In genomic region chr8:70598283-70598682, GRCm38 (mm10) we compare ENCODE assay signal across 9 mouse cellular contexts. TPM values are rescaled to one million over a fixed set of nuclear protein-coding genes. Genes with fewer than 3 reads are reported as not detected.
DNase-seq lines count a peak whose midpoint lies in the region; ATAC-seq lines count a peak whose summit lies in the region.
"Had no signal": no experiment of that assay in that cellular context is flagged by ENCODE, and none has a peak within 500 bp of the region (broad histone marks: within the 10 kb centered on the region; RNA-seq: fewer than 3 reads in every experiment).

No protein-coding gene starts in this region.

- no peaks in the 10 kb centered on the region for H3K9me3 ChIP-seq in intestine, embryonic 14.5 days (ENCODE audit: control insufficient read depth, low read length)

- peak; percentile 75 for DNase-seq in R1 (ENCODE audit: low read depth, low spot score)
- peak; percentile 89 for DNase-seq in cerebellum, postnatal 14 days
- peak; percentile 71 for DNase-seq in gastrocnemius, adult 18-20 months (ENCODE audit: low spot score)
- peak; percentile 89 for DNase-seq in intestine, embryonic 14.5 days (ENCODE audit: low spot score)
- DNase-seq in left cerebral cortex, postnatal 25 days (ENCODE audit: low spot score in 2 of 2), result peak; percentile 87 to 88
- peak; percentile 78 for DNase-seq in mesoderm, embryonic 11.5 days (ENCODE audit: low read depth, low spot score)
- peak; percentile 82 for DNase-seq in right cerebral cortex, postnatal 4 days

- ATAC-seq in intestine, embryonic 14.5 days (replicated peaks; ENCODE audit: low FRiP score, low TSS enrichment, low read depth), result 0 out of 2 replicates have a peak, but pooled peaks have one; percentile 1
- ATAC-seq in megakaryocyte, adult 5-6 weeks (ENCODE audit: poor library complexity, severe bottlenecking), result no peak

- H3K27ac ChIP-seq in intestine, embryonic 14.5 days (ENCODE audit: low read depth), result peak overlapping the region; percentile 22; the same call in 1 of the 2 replicates

- peaks cover 53% of the 10 kb centered on the region for H3K4me1 ChIP-seq in intestine, embryonic 14.5 days (replicated peaks; ENCODE audit: control insufficient read depth, insufficient read depth, low read length)

- H3K4me2 ChIP-seq in intestine, embryonic 14.5 days (ENCODE audit: low read length), result peak overlapping the region; percentile 67

- peaks cover 21% of the 10 kb centered on the region for H3K36me3 ChIP-seq in intestine, embryonic 14.5 days (ENCODE audit: control insufficient read depth, insufficient read depth, low read length)

- H3K9ac ChIP-seq in intestine, embryonic 14.5 days (ENCODE audit: low read length), result peak overlapping the region; percentile 55

- intact Hi-C loops in left cerebral cortex, postnatal 25 days (cut with DNase I), result no loop called here

- H3K27me3 ChIP-seq in intestine, embryonic 14.5 days (replicated peaks; ENCODE audit: control insufficient read depth, insufficient read depth, low read length), result no peaks in the 10 kb centered on the region
- H3K27me3 ChIP-seq: megakaryocyte, embryonic 14.5 days had no signal

- WGBS in intestine, embryonic 14.5 days, result 2% methylated on average over 29 of the region's 29 CpGs

- H3K4me3 ChIP-seq in intestine, embryonic 14.5 days (ENCODE audit: low read depth, low read length), result peak overlapping the region; percentile 34

RNA-seq across cellular contexts. Expression of gene Isyna1, which starts 4.1 kb away (rescaled TPM):
- 1 to 10 TPM; 2.6 to 3.2 TPM for total RNA-seq in gastrocnemius, adult 18-20 months (2021)
- 86.8 and 106 TPM in 2 replicates for polyA plus RNA-seq in intestine, embryonic 14.5 days (2014; fragmentation: Nextera tagmentation; extraction: Ambion mirVana)
- 10 to 100 TPM; 51.9 to 52.1 TPM for total RNA-seq in left cerebral cortex, postnatal 25 days (2021)
- 11.8 and 11.9 TPM in 2 replicates for total RNA-seq in megakaryocyte, adult 5-6 weeks (2015)
- total RNA-seq in megakaryocyte, adult 5-6 weeks (2017), result 13.9 and 15.7 TPM in 2 replicates

RNA-seq across cellular contexts. Expression of gene Ssbp4, which starts 10.4 kb away (rescaled TPM):
- 10 to 100 TPM; 11.6 to 19.4 TPM for total RNA-seq in gastrocnemius, adult 18-20 months (2021)
- 124 and 125 TPM in 2 replicates for polyA plus RNA-seq in intestine, embryonic 14.5 days (2014; fragmentation: Nextera tagmentation; extraction: Ambion mirVana)
- 100 to 1,000 TPM; 242 to 257 TPM for total RNA-seq in left cerebral cortex, postnatal 25 days (2021)
- 35.7 and 38.2 TPM in 2 replicates for total RNA-seq in megakaryocyte, adult 5-6 weeks (2015)
- 61.3 and 76.1 TPM in 2 replicates for total RNA-seq in megakaryocyte, adult 5-6 weeks (2017)

RNA-seq across cellular contexts. Expression of gene Lrrc25, which starts 17.7 kb away (rescaled TPM):
- under 1 TPM; 0.23 to 0.64 TPM for total RNA-seq in gastrocnemius, adult 18-20 months (2021)
- polyA plus RNA-seq in intestine, embryonic 14.5 days (2014; fragmentation: Nextera tagmentation; extraction: Ambion mirVana), result 1.2 and 2.0 TPM in 2 replicates
- total RNA-seq in left cerebral cortex, postnatal 25 days (2021), result 1 to 10 TPM in 1 of 2 experiments, under 1 TPM in 1; 0.37 to 1.2 TPM
- total RNA-seq in megakaryocyte, adult 5-6 weeks (2015), result 62.2 and 64.6 TPM in 2 replicates
- total RNA-seq in megakaryocyte, adult 5-6 weeks (2017), result 29.3 and 33.8 TPM in 2 replicates

RNA-seq across cellular contexts. Expression of gene Gdf15, which starts 34.0 kb away (rescaled TPM):
- under 1 TPM; 0.16 to 0.21 TPM for total RNA-seq in gastrocnemius, adult 18-20 months (2021)
- polyA plus RNA-seq in intestine, embryonic 14.5 days (2014; fragmentation: Nextera tagmentation; extraction: Ambion mirVana), result 0.55 and 1.1 TPM in 2 replicates
- not detected for total RNA-seq in left cerebral cortex, postnatal 25 days (2021)
- not detected in 2 replicates for total RNA-seq in megakaryocyte, adult 5-6 weeks (2015)
- total RNA-seq in megakaryocyte, adult 5-6 weeks (2017), result not detected in 2 replicates

RNA-seq across cellular contexts. Expression of gene Ell, which starts 59.0 kb away (rescaled TPM):
- 10 to 100 TPM; 12.5 to 21.8 TPM for total RNA-seq in gastrocnemius, adult 18-20 months (2021)
- polyA plus RNA-seq in intestine, embryonic 14.5 days (2014; fragmentation: Nextera tagmentation; extraction: Ambion mirVana), result 16.6 and 18.5 TPM in 2 replicates
- 10 to 100 TPM; 15.1 to 17.7 TPM for total RNA-seq in left cerebral cortex, postnatal 25 days (2021)
- total RNA-seq in megakaryocyte, adult 5-6 weeks (2015), result 9.3 and 12.5 TPM in 2 replicates
- 11.1 and 11.9 TPM in 2 replicates for total RNA-seq in megakaryocyte, adult 5-6 weeks (2017)

Comparison
In these comparisons a context has a peak if more than half of its experiments do, and no peak if none do; other contexts are left out.
1. RNA of gene Lrrc25, which starts 17.7 kb away (total RNA-seq): 29.3 to 64.6 TPM in megakaryocyte, adult 5-6 weeks; 0.37 to 1.2 TPM in left cerebral cortex, postnatal 25 days and 0.23 to 0.64 TPM in gastrocnemius, adult 18-20 months; every median in the first group is over 10 times any median in the second.
2. Peak in every context shown above with its lines, with median percentiles within 50 percentile points of each other: DNase-seq.